Mouse (Mus musculus) kidney, adult 11 months (tissue): Measurements from ENCODE around the gene Pkig.

Experiments used
- DNase-seq: peaks from one replicate; pipeline ENCODE4 v3.0.0; 2022

The Pkig gene

GRCm38 (mm10) chr2:163712473-163712872 is 54.3 kb downstream of the Pkig start:
- DNase-seq, result no peak

- no peak for DNase-seq
These were observed 54.7 kb downstream of the Pkig start for GRCm38 (mm10) chr2:163712874-163713273.

- no peak for DNase-seq
These were observed 55.2 kb downstream of the Pkig start for GRCm38 (mm10) chr2:163713340-163713739.

- DNase-seq, result no peak
These were observed 58.3 kb downstream of the Pkig start for GRCm38 (mm10) chr2:163716448-163716847.

GRCm38 (mm10) chr2:163716853-163717252 is 58.7 kb downstream of the Pkig start:
- no peak for DNase-seq

GRCm38 (mm10) chr2:163718526-163718925 is 60.3 kb downstream of the Pkig start:
- peak; percentile 31 for DNase-seq

GRCm38 (mm10) chr2:163718951-163719603 is 60.9 kb downstream of the Pkig start:
- peak; percentile 46 for DNase-seq

GRCm38 (mm10) chr2:163719616-163720015 is 61.4 kb downstream of the Pkig start:
- DNase-seq, result no peak

- no peak for DNase-seq
These were observed 64.4 kb downstream of the Pkig start for GRCm38 (mm10) chr2:163722550-163722949.

GRCm38 (mm10) chr2:163726766-163727393 is 68.7 kb downstream of the Pkig start:
- DNase-seq, result peak; percentile 54

GRCm38 (mm10) chr2:163728300-163728699 is 70.1 kb downstream of the Pkig start:
- no peak for DNase-seq

GRCm38 (mm10) chr2:163732021-163732420 is 73.8 kb downstream of the Pkig start:
- no peak for DNase-seq

GRCm38 (mm10) chr2:163735163-163735562 is 77.0 kb downstream of the Pkig start:
- DNase-seq, result no peak

- DNase-seq, result peak; percentile 73
These were observed 77.8 kb downstream of the Pkig start for GRCm38 (mm10) chr2:163735980-163736379.

GRCm38 (mm10) chr2:163742656-163743055 is 84.5 kb downstream of the Pkig start:
- no peak for DNase-seq

- peak; percentile 32 for DNase-seq
These were observed 85.2 kb downstream of the Pkig start for GRCm38 (mm10) chr2:163743357-163743756.

GRCm38 (mm10) chr2:163744801-163745570 is 86.8 kb downstream of the Pkig start:
- no peak for DNase-seq

GRCm38 (mm10) chr2:163749647-163750611 is 91.7 kb downstream of the Pkig start, which contains the start of gene Ada:
Gene Ada, minus strand, starts transcription at chr2:163750239.
- no peak for DNase-seq

GRCm38 (mm10) chr2:163754228-163754627 is 96.0 kb downstream of the Pkig start:
- no peak for DNase-seq

- no peak for DNase-seq
These were observed 98.5 kb downstream of the Pkig start for GRCm38 (mm10) chr2:163756723-163757122.

- no peak for DNase-seq
These were observed 100.0 kb downstream of the Pkig start for GRCm38 (mm10) chr2:163758146-163758545.

- no peak for DNase-seq
These were observed 102.4 kb downstream of the Pkig start for GRCm38 (mm10) chr2:163760589-163760988.

GRCm38 (mm10) chr2:163761402-163761801 is 103.2 kb downstream of the Pkig start:
- DNase-seq, result no peak
